Comparison of ENCODE assay signal across 27 mouse cellular contexts in the genomic region with DNA sequence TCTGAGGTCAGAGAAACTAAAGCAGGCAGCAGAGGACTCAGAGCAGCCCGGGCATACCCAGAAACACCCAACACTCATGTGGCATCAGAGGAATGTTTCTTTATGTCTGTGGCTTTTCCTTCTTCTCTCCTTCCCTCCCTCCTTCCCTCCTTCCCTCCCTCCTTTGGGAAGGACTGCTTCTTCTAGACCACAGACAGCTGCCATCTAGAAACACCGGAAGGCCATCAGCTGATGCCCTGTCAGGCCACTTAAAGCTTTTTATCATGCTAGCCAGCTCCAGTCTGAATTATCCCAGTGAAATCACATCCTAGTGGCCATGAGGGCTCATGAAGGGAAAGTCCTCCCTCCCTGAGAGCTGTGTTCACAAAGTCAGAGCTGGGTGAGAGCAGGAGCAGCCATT. TPM values are rescaled to one million over a fixed set of nuclear protein-coding genes. Genes with fewer than 3 reads are reported as not detected.
"Had no signal": no experiment of that assay in that cellular context is flagged by ENCODE, and none has a peak within 500 bp of the region (broad histone marks: within the 10 kb centered on the region; RNA-seq: fewer than 3 reads in every experiment).

No protein-coding gene starts in this region.

- H3K27me3 ChIP-seq: hindbrain, embryonic 12.5 days; intestine, embryonic 15.5 days; limb, embryonic 13.5 days; limb, embryonic 15.5 days had no signal

- H3K9me3 ChIP-seq: heart, embryonic 10.5 days; heart, embryonic 12.5 days; hindbrain, embryonic 10.5 days; hindbrain, embryonic 12.5 days; intestine, embryonic 15.5 days; limb, embryonic 13.5 days; limb, embryonic 15.5 days; liver, embryonic 12.5 days had no signal

- H3K4me1 ChIP-seq: hindbrain, embryonic 10.5 days; hindbrain, embryonic 12.5 days; limb, embryonic 13.5 days; limb, embryonic 15.5 days; liver, embryonic 12.5 days had no signal

- H3K36me3 ChIP-seq: heart, embryonic 10.5 days; heart, embryonic 12.5 days; hindbrain, embryonic 10.5 days; hindbrain, embryonic 12.5 days; intestine, embryonic 15.5 days; limb, embryonic 13.5 days; limb, embryonic 15.5 days; liver, embryonic 12.5 days had no signal

- H3K27ac ChIP-seq: gastrocnemius, adult 2 months; heart, embryonic 10.5 days; hindbrain, embryonic 10.5 days; hindbrain, embryonic 12.5 days; hindbrain, embryonic 14.5 days; intestine, embryonic 15.5 days; layer of hippocampus, adult 2 months; left cerebral cortex, adult 2 months; limb, embryonic 13.5 days; limb, embryonic 15.5 days; liver, embryonic 12.5 days; liver, embryonic 14.5 days had no signal

- H3K4me2 ChIP-seq: heart, embryonic 12.5 days; hindbrain, embryonic 12.5 days; hindbrain, embryonic 14.5 days; intestine, embryonic 15.5 days; limb, embryonic 13.5 days; limb, embryonic 15.5 days; liver, embryonic 12.5 days had no signal

- H3K9ac ChIP-seq: heart, embryonic 12.5 days; hindbrain, embryonic 12.5 days; hindbrain, embryonic 14.5 days; intestine, embryonic 15.5 days; limb, embryonic 13.5 days; limb, embryonic 15.5 days; liver, embryonic 12.5 days; liver, embryonic 14.5 days had no signal

- DNase-seq: gastrocnemius, adult 2 months; gastrocnemius, postnatal 10 days; gastrocnemius, postnatal 25 days; heart, adult 18-20 months; heart, postnatal 10 days; heart, postnatal 4 days; kidney, adult 18-20 months; kidney, adult 8-10 months; kidney, postnatal 10 days; kidney, postnatal 36 days; left cerebral cortex, postnatal 4 days had no signal

- ATAC-seq: hindbrain, embryonic 16.5 days; inflammation-experienced regulatory T-cells, adult 6 months; intestine, embryonic 15.5 days; intestine, postnatal 0 days; liver, embryonic 12.5 days had no signal

- H3K4me3 ChIP-seq: gastrocnemius, adult 2 months; heart, embryonic 10.5 days; heart, embryonic 12.5 days; hindbrain, embryonic 10.5 days; hindbrain, embryonic 12.5 days; intestine, embryonic 15.5 days; layer of hippocampus, adult 2 months; left cerebral cortex, adult 2 months; limb, embryonic 13.5 days; limb, embryonic 15.5 days; liver, embryonic 12.5 days had no signal

RNA-seq across cellular contexts. Expression of gene Slco2a1, which starts 52.1 kb away (rescaled TPM):
- total RNA-seq: granulocyte monocyte progenitor cell, adult 5-6 weeks had no signal
